19 mouse cellular contexts compared by ENCODE assay signal in the genomic region with DNA sequence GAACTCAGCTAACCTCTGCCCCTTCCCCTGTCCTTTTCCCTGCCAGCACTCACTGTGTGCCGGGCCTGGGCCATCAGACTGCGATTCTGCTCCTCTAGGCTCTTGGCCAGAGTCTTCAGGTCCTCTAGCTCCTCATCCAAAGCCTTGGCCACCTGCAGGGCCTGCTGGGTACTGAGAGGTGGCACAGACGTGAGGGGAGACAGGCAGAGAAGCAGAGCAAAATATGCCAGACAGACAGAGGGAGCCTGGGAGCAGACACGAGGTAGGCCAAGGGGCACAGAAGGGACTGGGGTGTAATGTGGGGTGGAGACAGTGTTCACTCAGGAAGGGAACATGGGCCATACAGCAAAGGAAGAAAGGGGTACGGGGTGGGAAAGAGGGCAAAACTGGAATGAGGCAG. TPM values are rescaled to one million over a fixed set of nuclear protein-coding genes. Genes with fewer than 3 reads are reported as not detected.
DNase-seq lines count a peak whose midpoint lies in the region; ATAC-seq and TF ChIP-seq lines count a peak whose summit lies in the region.
"Had no signal": no experiment of that assay in that cellular context is flagged by ENCODE, and none has a peak within 500 bp of the region (broad histone marks: within the 10 kb centered on the region; RNA-seq: fewer than 3 reads in every experiment).

No protein-coding gene starts in this region.

- H3K36me3 ChIP-seq in intestine, postnatal 0 days (ENCODE audit: control insufficient read depth, insufficient read depth) = no peaks in the 10 kb centered on the region
- H3K36me3 ChIP-seq: forebrain, embryonic 15.5 days; liver, embryonic 13.5 days had no signal

- peak; percentile 61 for DNase-seq in cerebellum, adult 11 months
- DNase-seq in left cerebral cortex, adult 2 months (ENCODE audit: extremely low spot score in 1 of 2, low spot score in 2 of 2) = no peak
- DNase-seq in left cerebral cortex, adult 9 months (ENCODE audit: low spot score in 2 of 2) = no peak
- DNase-seq in brain, adult 2 months (ENCODE audit: low read depth, low spot score) = peak; percentile 67
- DNase-seq in frontal cortex, postnatal 10 days (ENCODE audit: low spot score in 2 of 2) = no peak
- no peak for DNase-seq in kidney, postnatal 25 days
- DNase-seq: adrenal gland, postnatal 36 days; liver, embryonic 13.5 days; thymus, postnatal 4 days had no signal

- no peak overlapping the region for H3K9ac ChIP-seq in intestine, postnatal 0 days (ENCODE audit: low read depth, low read length)
- H3K9ac ChIP-seq: forebrain, embryonic 15.5 days; liver, embryonic 13.5 days had no signal

- no peaks in the 10 kb centered on the region for H3K9me3 ChIP-seq in intestine, postnatal 0 days (ENCODE audit: control insufficient read depth)
- H3K9me3 ChIP-seq: forebrain, embryonic 15.5 days; liver, embryonic 13.5 days had no signal

- peak; percentile 2; the same call in 1 of the 2 replicates for TF ChIP-seq CTCF in left cerebral cortex, adult 2 months (IDR thresholded peaks at IDR 0.05)
- peak; percentile 30; the same call in 1 of the 2 replicates for TF ChIP-seq CTCF in intestine, postnatal 0 days (IDR thresholded peaks at IDR 0.05; ENCODE audit: low read depth)

- ATAC-seq in cerebellum, adult (ENCODE audit: insufficient number of reproducible peaks, low FRiP score, low TSS enrichment) = no peak
- no peak for ATAC-seq in intestine, postnatal 0 days
- ATAC-seq: forebrain, embryonic 15.5 days had no signal

- WGBS in intestine, postnatal 0 days = 76% methylated on average over 5 of the region's 5 CpGs

- H3K27ac ChIP-seq in left cerebral cortex, adult 2 months = no peak overlapping the region
- H3K27ac ChIP-seq in intestine, postnatal 0 days (ENCODE audit: low read depth, low read length) = no peak overlapping the region
- H3K27ac ChIP-seq: forebrain, embryonic 15.5 days; liver, embryonic 13.5 days had no signal

- intact Hi-C loops in left cerebral cortex, adult 2 months (cut with DNase I) = no loop called here

- no peak overlapping the region for H3K4me2 ChIP-seq in intestine, postnatal 0 days (replicated peaks; ENCODE audit: low read depth)
- H3K4me2 ChIP-seq: forebrain, embryonic 15.5 days; liver, embryonic 13.5 days had no signal

- H3K4me1 ChIP-seq in intestine, postnatal 0 days (replicated peaks; ENCODE audit: control insufficient read depth, insufficient read depth, low read length) = no peaks in the 10 kb centered on the region
- H3K4me1 ChIP-seq: liver, embryonic 13.5 days had no signal

- H3K4me3 ChIP-seq in left cerebral cortex, adult 2 months = no peak overlapping the region
- no peak overlapping the region for H3K4me3 ChIP-seq in intestine, postnatal 0 days (ENCODE audit: low read depth, low read length)
- H3K4me3 ChIP-seq: forebrain, embryonic 15.5 days; liver, embryonic 13.5 days had no signal

- peaks cover 22% of the 10 kb centered on the region; the same call in 1 of the 2 replicates for H3K27me3 ChIP-seq in intestine, postnatal 0 days (replicated peaks; ENCODE audit: control insufficient read depth, insufficient read depth, low read length)
- H3K27me3 ChIP-seq: forebrain, embryonic 15.5 days had no signal

RNA-seq across cellular contexts. Expression of gene Ccdc155, which starts 11.3 kb away (rescaled TPM):
- 1 to 10 TPM; 6.7 to 7.5 TPM for total RNA-seq in left cerebral cortex, adult 2 months (2021)
- polyA plus RNA-seq in intestine, postnatal 0 days (2015; fragmentation: Nextera tagmentation; extraction: Ambion mirVana) = 0.07 TPM in 1 of 2 replicates, not detected in the other
- total RNA-seq: adrenal gland, postnatal 36 days; megakaryocyte progenitor cell, adult 5-6 weeks had no signal
- polyA plus RNA-seq: small intestine, adult 2 months had no signal

RNA-seq across cellular contexts. Expression of gene Pth2, which starts 12.6 kb away (rescaled TPM):
- not detected for total RNA-seq in left cerebral cortex, adult 2 months (2021)
- not detected in 2 replicates for polyA plus RNA-seq in intestine, postnatal 0 days (2015; fragmentation: Nextera tagmentation; extraction: Ambion mirVana)
- total RNA-seq: adrenal gland, postnatal 36 days; left cerebral cortex, adult 18-20 months; megakaryocyte progenitor cell, adult 5-6 weeks had no signal
- polyA plus RNA-seq: cortical plate, adult 2 months; forebrain, embryonic 15.5 days; gonadal fat pad, adult 2 months; liver, embryonic 13.5 days; small intestine, adult 2 months; stomach, embryonic 16.5 days had no signal

RNA-seq across cellular contexts. Expression of gene Gfy, which starts 14.0 kb away (rescaled TPM):
- total RNA-seq in left cerebral cortex, adult 2 months (2021) = under 1 TPM in 1 of 2 experiments, not detected in 1; 0.29 TPM
- polyA plus RNA-seq in intestine, postnatal 0 days (2015; fragmentation: Nextera tagmentation; extraction: Ambion mirVana) = not detected in 2 replicates
- total RNA-seq: adrenal gland, postnatal 36 days; megakaryocyte progenitor cell, adult 5-6 weeks had no signal
- polyA plus RNA-seq: forebrain, embryonic 15.5 days; gonadal fat pad, adult 2 months; heart, embryonic 16.5 days; liver, embryonic 13.5 days; small intestine, adult 2 months; stomach, embryonic 16.5 days had no signal

RNA-seq across cellular contexts. Expression of gene Dkkl1, which starts 18.5 kb away (rescaled TPM):
- total RNA-seq in left cerebral cortex, adult 2 months (2021) = 10 to 100 TPM; 32.4 to 33.5 TPM
- 0.47 and 0.55 TPM in 2 replicates for polyA plus RNA-seq in intestine, postnatal 0 days (2015; fragmentation: Nextera tagmentation; extraction: Ambion mirVana)
- total RNA-seq: adrenal gland, postnatal 36 days had no signal

RNA-seq across cellular contexts. Expression of gene Tead2, which starts 22.1 kb away (rescaled TPM):
- 1 to 10 TPM; 3.9 to 4.1 TPM for total RNA-seq in left cerebral cortex, adult 2 months (2021)
- 18.7 and 20.8 TPM in 2 replicates for polyA plus RNA-seq in intestine, postnatal 0 days (2015; fragmentation: Nextera tagmentation; extraction: Ambion mirVana)
- total RNA-seq: megakaryocyte progenitor cell, adult 5-6 weeks had no signal

Comparison
In these comparisons a context has a peak if more than half of its experiments do, and no peak if none do; other contexts are left out.
1. DNase-seq: peak in cerebellum, adult 11 months (single experiment) and brain, adult 2 months (single experiment); none in left cerebral cortex, adult 2 months (0 of 2), left cerebral cortex, adult 9 months (0 of 2), frontal cortex, postnatal 10 days (0 of 2) and kidney, postnatal 25 days (0 of 2).